Mouse (Mus musculus) layer of hippocampus, postnatal 10 days (tissue): ENCODE data around the gene Foxk1. TPM values are rescaled to one million over a fixed set of nuclear protein-coding genes. Genes with fewer than 3 reads are reported as not detected.

Experiments
- DNase-seq, 2 experiments: peaks; one replicate each; pipeline ENCODE4 v3.0.0; 2021; ENCODE audit warnings: low spot score in 2 of 2
- total RNA-seq, 2 experiments: library from RNA; stranded (reverse); gene quantifications; 2 replicates each; pipeline ENCODE4 v1.2.3; 2021

Gene Foxk1
- total RNA-seq, 2 experiments from 2014 or later: 33.9 to 37.9 TPM

DNA sequence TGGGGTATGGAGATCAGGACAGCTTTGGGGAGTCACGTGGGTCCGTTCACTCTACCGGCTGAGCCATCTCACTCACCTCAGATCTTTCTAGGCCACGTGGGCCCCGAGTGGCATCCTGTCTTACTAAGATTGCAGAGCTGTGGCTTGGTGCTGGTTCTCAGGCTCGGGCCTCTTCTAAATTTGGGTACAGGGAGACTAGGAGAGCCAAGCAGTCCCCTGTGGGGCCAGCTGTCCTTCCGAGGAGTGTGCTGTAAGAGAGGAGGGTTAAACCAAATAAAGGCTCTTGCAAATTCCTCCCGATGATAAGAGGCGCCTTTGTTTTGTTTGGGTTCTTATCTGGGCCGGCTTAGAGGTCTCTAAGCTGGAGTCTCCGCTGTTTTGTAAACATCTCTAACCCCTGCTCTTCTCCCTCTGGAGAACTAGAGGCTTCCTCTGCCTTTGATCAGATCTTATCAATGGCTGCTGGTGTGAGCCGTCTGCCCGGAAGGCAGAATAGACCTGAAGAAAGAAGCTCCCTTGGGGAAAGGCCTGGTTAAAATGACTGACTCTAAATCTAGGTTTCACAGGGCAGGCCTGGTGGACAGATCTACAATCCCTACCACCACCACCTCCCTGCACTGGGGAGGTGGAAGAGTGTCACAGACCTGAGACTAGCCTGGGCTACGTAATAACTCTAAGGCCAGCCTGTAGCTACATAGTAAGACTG is 14.9 kb downstream of the Foxk1 start:
- DNase-seq: no peak

DNA sequence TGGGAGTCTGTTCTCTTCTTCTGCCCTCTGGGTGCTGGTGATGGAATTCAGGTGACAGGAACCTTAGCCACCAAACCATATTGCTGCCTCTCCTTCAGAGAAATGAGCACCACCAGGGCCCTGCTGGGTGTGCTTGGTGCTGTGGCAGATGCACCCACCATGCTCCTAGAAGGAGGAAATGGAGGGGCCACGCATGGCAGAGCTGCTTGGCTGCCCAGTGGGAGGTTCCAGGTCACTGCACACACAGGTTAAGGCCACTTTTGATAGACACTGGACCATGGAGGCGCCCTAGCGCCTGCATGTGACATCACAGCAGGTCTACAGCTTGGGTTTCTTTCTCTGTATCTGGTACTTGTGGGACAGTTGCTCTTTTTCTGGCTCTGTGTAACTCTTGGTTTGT is 15.8 kb downstream of the Foxk1 start:
- DNase-seq: no peak

DNA sequence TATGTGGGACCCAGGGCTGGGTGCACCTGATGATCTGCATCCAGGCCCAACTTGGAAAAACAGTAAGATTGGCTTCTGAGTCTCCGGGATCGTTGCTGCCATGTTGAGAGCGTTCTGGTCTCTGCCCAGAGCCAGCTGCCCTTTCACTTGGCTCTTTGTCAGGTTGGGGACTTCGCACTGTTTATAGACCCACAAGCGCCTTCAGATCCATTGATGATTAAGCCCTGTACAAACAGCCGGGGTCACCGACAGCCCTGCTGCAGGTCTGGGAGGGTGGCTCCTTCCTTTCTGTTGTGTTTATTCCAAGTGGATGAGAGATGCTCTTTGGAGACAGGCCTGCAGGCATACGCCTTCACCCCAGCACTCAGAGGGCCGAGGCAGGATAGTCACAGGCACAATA is 16.6 kb downstream of the Foxk1 start:
- DNase-seq: no peak

DNA sequence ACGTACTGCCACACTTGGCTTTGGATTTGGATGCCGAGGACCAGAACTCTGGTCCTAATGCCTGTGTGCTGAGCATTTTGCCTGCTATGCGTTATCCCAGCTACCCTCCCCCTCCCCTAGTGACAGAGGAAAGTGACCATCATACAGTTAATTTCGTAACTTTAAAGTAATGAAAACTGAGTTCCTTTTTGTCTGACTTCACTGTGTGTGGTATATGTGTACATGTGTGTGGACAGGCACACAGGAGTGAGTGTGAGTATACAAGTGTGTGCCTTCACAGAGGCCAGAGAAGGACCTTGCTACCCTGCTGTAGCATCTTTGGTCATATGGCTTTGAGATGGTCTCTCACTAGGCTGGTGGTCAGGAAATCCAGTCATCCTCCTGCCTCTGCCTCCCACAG is 17.1 kb downstream of the Foxk1 start:
- DNase-seq: no peak

DNA sequence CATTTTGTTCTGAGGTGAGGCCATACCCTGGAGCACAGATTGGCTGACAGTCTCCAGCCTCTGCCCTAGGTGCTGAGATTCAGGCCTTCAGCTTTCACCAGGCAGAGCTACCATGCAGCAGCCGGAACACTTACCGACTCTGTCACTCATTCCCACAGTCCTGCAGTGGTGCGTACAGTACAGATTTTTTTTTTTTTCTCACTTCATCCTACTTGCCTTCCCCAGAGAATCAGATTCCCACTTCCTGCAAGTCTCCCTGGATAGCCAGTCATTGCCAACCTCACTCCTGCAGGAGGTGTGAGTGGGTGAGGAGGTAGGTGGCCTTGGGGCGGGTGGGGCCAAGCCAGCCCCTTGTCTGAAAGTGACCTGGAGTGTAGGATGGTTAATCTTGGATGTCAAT is 19.0 kb downstream of the Foxk1 start:
- no peak for DNase-seq

DNA sequence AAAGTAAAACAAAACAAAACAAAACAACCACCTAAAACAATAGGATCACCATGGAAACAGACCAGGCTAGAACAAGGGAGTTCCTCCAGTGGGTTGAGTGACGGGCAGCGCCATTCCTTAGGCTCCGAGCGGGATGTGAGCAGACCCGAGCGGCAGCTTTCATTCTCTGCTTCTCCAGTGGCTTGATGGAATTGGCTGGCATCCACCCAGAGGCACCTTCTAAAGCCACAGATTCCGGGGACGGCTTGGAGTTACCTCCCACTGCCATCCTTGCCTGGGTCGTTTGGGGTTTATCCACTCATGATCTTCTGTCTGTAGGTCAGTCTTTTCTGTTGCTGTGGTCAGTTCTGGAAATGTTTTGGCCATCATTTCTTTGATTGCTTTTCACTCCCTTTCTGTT is 19.6 kb downstream of the Foxk1 start:
- DNase-seq: no peak

DNA sequence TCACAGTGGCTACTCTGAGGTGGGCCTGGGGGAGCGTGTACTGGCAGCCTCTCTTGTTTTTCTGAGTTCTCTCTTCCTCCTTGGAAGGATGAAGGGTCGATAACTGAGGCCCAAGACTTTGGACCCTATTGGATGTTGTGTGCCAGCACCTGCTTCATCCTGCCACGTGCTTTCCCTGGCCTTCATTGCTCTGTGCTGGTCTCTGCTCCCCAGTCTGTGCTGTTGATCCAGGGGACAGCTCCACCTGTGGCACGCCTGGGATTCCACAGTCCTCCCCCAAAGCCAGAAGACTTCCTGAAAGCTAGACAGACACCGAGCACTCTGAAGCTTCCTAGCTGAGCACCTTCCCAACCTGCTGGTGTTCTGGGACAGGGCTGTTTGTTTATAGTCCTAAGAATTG is 20.6 kb downstream of the Foxk1 start:
- DNase-seq: no peak

DNA sequence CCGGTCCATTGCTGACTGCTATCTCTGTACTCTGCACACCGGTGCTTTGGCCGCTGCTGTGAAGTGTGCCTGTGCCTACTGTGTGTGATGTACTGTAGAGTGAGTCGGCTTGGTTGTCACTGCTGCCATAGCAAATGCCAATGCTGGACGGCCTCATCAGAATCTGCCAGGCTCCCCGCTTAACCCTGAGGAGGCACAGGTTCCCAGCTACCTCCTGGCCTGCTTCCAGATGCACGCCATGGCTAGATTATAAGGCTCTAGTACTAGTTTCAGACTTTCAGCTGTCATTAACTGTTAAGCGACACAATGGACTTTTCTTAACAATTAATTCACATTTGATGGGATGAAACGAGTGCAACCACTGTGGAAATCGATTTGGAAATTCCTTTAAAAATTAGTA is 21.8 kb downstream of the Foxk1 start:
- no peak for DNase-seq

DNA sequence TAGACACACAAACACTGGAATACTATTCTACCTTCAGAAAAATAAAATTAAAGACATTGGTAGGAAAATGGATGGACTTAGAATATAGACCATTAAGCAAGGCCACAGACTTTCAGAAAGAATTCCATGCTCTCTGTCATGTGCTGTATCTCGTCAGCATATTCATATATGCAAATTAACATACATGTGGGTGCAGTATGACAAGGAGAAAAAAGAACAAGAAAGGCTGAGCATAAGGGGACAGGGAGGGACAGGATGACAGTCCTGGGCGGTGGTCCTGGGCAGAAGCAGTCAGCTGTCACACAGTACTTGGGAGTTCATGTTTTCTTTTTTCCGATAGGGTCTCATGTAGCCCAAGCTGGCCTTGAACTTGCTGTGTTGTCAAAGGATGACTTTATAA is 22.4 kb downstream of the Foxk1 start:
- no peak for DNase-seq

DNA sequence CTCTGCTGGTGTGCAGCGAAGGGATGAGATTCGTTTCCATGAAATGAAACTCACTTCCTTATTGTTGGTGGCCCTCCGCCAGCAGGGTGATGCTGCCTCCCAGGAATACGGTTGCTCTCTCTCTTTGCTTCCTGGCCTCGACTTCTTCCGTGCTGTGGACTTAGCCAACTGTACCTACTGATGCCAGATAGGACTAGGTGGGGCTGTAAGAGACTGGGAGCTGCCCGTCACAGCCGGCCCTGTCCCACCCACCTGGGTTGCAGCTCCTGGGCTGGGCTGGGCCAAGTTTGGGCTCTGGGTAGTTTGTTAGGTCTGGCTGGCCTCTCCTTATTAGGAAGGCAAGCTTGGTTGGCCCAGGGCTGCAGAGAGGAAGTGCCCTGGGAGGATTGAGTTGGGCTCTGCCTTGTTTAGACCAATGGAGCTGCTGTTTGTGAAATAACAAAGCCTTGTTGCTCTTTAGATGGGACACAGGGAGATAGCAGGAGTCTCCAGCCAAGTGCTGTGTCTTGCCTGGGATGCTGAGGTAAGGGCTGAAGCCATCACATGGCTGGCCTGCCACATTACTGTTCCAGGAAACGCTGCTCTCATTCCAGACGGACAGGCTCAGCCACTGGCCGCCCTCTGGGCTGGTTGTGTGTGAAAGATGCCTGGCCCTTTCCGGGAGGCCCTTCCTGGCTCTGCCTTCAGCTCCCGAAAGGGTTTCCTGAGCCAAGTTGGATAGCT is 23.5 kb downstream of the Foxk1 start:
- peak in 1 of 2 experiments; percentile 48 for DNase-seq

DNA sequence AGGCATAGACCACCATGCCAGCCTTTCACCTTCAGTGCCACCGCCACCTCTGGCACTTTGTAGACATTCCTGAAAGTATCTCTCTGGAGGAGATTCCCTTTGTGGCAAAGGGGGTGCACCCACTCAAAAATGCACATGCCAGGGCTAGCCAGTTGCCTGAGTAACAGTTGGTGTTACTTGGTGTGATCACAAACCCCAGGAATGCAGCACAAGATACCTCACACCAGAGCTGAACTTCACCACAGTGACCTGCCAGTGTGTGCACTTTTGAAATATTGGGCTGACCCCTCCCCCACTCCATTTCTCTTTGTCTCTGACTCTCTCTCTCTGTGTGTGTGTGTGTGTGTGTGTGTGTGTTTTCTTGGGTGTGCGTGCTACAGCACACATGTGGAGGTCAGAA is 25.2 kb downstream of the Foxk1 start:
- DNase-seq: no peak

DNA sequence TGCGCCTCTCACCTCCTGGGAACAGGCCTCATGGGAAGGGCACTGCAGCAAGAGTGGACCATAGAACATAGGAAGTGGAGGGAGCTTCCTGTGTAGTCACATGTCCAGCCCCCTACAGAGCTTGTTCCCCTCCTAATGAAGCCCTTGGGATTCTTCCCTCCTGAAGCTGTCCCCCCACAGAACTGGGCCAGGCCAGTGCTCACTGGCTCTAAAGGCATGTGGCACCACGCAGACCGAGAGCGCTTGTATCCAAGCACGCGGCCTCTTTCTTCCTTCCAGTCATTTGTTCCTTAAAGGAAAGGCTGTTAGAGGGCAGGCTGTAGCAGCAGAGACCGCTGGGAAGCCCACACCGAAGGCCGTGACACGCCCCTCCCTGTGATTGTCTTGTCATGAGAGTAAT is 26.6 kb downstream of the Foxk1 start:
- DNase-seq: no peak

DNA sequence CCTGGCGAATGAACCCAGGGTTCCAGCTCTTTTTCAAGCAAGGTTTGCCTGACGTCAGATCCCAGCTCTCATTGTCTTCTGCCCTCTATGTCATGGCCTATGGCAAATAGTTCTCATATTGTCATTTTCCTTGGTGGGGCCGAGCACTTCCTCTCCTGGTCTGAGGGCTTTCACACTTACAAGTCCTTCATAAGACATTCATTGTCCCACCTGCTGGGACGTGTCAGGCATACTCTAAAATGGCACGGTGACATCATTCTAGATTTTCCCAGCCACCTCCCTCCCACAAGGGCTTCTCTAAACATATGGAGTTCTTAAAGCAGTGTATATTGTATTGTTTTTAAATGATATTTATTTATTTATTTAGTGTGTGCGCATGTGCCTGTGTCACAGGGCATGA is 27.4 kb downstream of the Foxk1 start:
- no peak for DNase-seq

DNA sequence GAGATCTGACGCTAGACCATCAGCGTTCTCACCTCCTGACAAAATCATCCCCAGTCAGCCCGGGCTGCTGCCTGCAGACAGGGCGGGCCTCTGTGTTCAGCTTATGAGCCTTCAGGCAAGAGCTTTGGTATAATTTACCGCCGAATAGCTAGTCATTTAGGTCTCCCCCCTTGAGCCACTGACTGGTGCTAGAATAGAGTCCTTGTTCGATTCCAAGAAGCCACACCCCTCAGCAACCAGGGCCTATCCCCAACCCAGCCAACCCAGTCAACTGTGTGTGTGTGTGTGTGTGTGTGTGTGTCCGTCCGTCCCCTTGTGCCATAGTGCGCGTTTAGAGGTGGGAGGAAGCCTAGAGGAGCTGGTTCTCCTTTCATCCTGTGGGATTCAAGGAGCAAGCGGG is 29.7 kb downstream of the Foxk1 start:
- DNase-seq: no peak

DNA sequence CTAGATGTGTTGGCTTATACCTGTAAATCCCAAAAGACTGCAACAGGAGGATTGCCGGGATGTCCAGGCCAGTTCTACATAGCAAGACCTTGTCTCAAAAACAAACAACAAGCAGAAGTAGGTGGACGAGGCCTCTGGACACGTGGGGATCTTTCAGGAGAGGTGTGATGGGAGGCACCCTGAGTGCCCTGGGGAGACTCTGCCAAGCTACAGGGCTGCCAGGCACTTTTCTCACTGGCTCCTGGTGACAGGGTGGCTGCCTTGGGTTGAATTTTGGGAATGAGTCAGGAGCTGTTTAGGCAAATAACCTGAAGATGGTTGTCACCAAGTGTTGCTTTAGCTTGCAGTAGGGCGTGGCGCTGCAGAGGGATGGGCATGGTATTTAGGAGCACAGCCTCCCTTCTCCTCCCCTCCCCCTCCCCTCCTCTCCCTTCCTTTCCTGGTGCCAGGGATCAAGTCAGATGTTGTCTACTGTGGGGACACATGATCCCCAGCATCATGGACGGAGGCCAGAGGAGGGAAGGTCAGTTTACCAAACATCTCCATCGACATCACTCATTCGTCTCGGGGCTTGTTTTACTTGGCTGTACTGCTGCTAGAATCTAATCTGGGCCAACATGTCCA is 30.6 kb downstream of the Foxk1 start:
- DNase-seq: no peak

DNA sequence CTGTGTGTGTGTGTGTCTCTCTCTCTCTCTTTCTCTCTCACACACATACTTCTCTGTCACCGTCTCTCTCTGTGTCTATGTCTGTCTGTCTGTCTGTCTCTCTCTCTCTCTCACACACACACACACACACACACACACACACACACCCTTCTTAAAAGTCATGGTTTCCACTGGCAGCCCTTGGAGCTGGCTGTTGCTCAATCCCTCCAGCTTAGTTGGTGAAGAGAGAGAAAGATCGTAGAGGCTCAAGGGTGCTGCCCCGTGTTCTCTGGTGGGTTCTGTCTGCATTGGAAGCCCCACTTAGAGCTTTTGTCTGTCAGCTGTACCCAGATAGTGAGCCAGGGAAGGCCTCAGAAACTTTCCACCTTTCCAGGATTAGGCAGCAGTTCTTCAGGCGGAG is 31.4 kb downstream of the Foxk1 start:
- DNase-seq: no peak

DNA sequence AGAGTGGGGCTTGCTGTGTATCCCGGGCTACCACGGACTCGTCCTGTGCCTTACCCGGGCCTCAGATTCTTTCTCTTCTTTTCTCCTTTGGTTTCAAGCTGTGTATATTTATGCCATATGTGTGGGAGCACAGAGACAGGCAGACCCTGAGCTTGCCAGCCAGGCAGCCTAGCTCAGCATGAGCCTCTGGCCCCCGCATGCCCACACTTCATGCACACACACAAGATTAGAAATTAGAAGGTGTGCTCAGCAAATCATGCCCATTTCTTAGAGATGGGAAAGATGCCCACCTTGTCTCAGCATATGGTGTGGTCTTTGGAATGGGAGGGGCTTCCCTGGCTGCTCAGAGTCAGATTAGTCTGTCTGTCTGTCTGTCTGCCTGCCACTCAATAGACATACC is 32.8 kb downstream of the Foxk1 start:
- DNase-seq: no peak

DNA sequence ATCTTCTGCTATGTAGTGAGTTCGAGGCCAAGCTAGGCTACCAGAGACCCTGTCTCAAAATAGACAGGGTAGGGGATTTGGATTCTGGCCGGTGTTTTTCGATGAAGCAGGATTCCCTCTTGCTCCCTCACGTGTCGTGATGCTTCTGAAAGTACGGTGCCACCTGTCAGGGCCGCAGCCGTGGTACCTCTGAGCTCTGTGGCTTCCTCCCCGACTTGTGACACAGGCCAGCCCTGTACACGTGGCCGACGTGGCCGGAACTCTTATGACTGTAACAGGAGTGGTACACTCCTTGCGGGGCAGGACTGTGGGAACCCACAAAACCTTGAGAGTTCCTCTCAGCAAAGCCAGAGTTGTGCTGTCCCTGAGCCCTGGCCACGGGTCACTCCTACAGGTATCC is 34.4 kb downstream of the Foxk1 start:
- no peak for DNase-seq

DNA sequence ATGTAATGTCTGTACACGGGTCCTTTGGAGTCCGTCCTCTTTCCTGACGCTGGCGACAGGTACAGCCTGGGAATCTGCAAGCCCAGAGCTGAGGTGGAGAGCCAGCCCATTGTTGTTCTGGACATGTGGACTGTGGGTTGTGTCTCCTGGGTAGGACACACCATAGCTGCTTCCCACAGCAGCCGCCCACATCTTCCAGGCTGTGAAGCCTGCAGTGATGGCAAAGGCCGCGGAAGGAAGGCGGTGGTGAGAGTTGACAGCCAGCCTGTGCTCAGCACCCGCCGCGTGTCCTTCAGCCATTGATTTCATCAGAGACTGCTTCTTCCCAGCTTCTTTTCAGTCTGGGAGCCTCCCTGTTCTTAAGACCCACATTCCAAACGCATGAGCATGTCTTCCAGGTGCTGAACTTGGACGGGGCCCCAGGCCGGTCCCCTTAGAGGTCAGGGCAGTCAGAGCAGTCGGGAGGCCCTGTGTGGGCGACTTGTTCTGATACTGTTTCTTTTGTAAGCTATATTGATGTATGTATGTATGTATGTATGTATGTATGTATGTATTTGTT is 37.2 kb downstream of the Foxk1 start:
- DNase-seq: no peak

DNA sequence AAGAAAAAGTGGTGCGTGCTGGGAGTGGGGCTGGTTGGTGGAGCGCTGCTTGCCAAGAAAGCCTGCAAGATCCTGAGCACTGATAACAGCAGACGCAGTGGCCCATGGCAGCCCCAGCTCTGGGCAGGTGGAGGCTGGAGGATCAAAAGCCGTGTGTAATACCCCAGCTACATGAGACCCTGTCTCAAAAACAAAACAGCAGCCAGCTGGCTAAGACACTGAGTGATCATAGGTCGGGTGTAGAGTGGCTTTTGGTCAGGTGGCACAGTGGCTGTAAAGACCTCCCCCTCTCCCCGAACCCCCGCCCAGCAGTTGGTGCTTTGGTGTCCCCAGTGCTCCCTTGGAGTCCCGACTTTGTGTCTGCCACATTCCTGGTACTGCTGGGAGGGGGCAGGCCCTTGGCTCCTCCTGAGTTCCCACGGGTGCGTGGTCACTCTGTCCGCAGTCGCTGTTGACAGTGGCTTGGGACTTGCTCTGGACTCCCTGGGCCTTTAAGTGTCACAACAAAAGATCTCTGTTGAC is 38.7 kb downstream of the Foxk1 start:
- DNase-seq: no peak

DNA sequence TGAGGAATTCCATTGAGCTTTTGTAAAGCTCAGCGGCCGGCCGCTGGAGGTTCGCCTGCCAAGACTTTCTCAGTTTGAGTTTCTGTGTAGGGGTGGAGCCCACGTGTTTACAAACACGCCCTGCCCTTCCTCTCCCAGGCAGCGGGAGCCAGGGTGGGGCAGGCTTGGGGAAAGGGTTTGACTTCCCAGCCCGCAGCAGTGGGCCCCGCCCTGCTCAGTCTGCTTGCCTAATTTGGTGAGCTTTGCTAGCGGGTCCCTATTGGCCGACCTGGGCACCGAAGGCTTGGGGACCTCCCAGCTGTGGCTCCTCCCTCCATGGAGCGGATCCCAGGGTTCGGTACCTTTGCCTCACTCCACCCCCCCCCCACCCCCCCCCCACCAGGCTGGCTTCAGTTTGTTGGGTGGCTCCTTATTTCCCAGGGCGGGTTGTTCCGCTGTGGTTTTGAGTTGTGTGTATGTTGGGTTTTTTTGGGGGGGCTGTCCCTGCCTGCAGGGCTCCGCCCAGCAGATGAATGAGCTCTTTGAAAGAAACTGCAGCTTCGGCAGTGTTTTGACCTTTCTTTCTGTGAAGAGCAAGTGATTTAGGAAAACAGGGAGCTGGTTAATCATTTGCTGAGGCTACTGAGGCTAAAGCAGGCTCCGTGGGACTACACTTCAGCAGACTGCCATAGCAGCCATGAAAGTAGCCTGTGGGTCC is 39.3 kb downstream of the Foxk1 start:
- peak; percentile 53 to 65 for DNase-seq
